Comparison of ENCODE assay signal across 12 mouse cellular contexts in genomic region chr1:59687493-59687892, GRCm38 (mm10). TPM values are rescaled to one million over a fixed set of nuclear protein-coding genes. Genes with fewer than 3 reads are reported as not detected.
DNase-seq lines count a peak whose midpoint lies in the region; ATAC-seq and TF ChIP-seq lines count a peak whose summit lies in the region.
"Had no signal": no experiment of that assay in that cellular context is flagged by ENCODE, and none has a peak within 500 bp of the region (broad histone marks: within the 10 kb centered on the region; RNA-seq: fewer than 3 reads in every experiment).

No protein-coding gene starts in this region.

- no peaks in the 10 kb centered on the region for H3K27me3 ChIP-seq in G1E (ENCODE audit: insufficient read depth, low read length)
- no peaks in the 10 kb centered on the region for H3K27me3 ChIP-seq in embryonic facial prominence, embryonic 11.5 days (ENCODE audit: control insufficient read depth, insufficient read depth, low read length)
- no peaks in the 10 kb centered on the region for H3K27me3 ChIP-seq in limb, embryonic 13.5 days

- H3K4me1 ChIP-seq in G1E (ENCODE audit: insufficient read depth, low read depth, low read length), result peaks cover 43% of the 10 kb centered on the region
- peaks cover 3% of the 10 kb centered on the region; the same call in 1 of the 2 replicates for H3K4me1 ChIP-seq in embryonic facial prominence, embryonic 11.5 days (ENCODE audit: control insufficient read depth, insufficient read depth, low read length)
- H3K4me1 ChIP-seq in limb, embryonic 13.5 days, result peaks cover 21% of the 10 kb centered on the region

- H3K9me3 ChIP-seq in G1E (replicated peaks), result no peaks in the 10 kb centered on the region
- H3K9me3 ChIP-seq in embryonic facial prominence, embryonic 11.5 days (replicated peaks; ENCODE audit: control insufficient read depth, low read length), result no peaks in the 10 kb centered on the region
- no peaks in the 10 kb centered on the region for H3K9me3 ChIP-seq in limb, embryonic 13.5 days

- H3K9ac ChIP-seq in embryonic facial prominence, embryonic 11.5 days (replicated peaks; ENCODE audit: low read length), result no peak overlapping the region
- no peak overlapping the region for H3K9ac ChIP-seq in limb, embryonic 13.5 days

- peak; percentile 15 to 52 for DNase-seq in kidney, adult 8-10 months
- DNase-seq in kidney, adult 18-20 months, result no peak
- DNase-seq in G1E (ENCODE audit: low spot score), result no peak
- DNase-seq in embryonic facial prominence, embryonic 11.5 days (ENCODE audit: low spot score), result peak; percentile 17
- no peak for DNase-seq in layer of hippocampus, adult 9-11 months
- no peak for DNase-seq in urinary bladder, adult 2 months (ENCODE audit: low spot score)
- DNase-seq in right cerebral cortex, postnatal 25 days, result no peak
- DNase-seq: adrenal gland, adult 8-10 months; cerebellum, adult 9-11 months; gastrocnemius, postnatal 36 days; midbrain, embryonic 14.5 days had no signal

- TF ChIP-seq CTCF in G1E (IDR thresholded peaks at IDR 0.05; ENCODE audit: low read depth, low read length), result no peak

- H3K36me3 ChIP-seq in G1E (replicated peaks), result peaks cover 59% of the 10 kb centered on the region
- H3K36me3 ChIP-seq in embryonic facial prominence, embryonic 11.5 days (replicated peaks; ENCODE audit: control insufficient read depth, insufficient read depth, low read depth, low read length), result no peaks in the 10 kb centered on the region
- peaks cover 22% of the 10 kb centered on the region for H3K36me3 ChIP-seq in limb, embryonic 13.5 days

- H3K4me3 ChIP-seq in G1E (ENCODE audit: low read depth, low read length), result peak overlapping the region; percentile 81
- H3K4me3 ChIP-seq in embryonic facial prominence, embryonic 11.5 days (ENCODE audit: low read depth, low read length), result no peak overlapping the region
- no peak overlapping the region for H3K4me3 ChIP-seq in limb, embryonic 13.5 days

- no peak for ATAC-seq in G1E (ENCODE audit: extremely low read depth, insufficient number of reproducible peaks, low FRiP score, poor library complexity, severe bottlenecking)
- ATAC-seq in embryonic facial prominence, embryonic 11.5 days (replicated peaks; ENCODE audit: insufficient number of reproducible peaks, low FRiP score, low TSS enrichment, low read depth), result no peak
- ATAC-seq in limb, embryonic 13.5 days (ENCODE audit: low FRiP score, low read depth), result no peak

- H3K4me2 ChIP-seq in embryonic facial prominence, embryonic 11.5 days (ENCODE audit: low read depth, low read length), result no peak overlapping the region
- peak overlapping the region; percentile 41 for H3K4me2 ChIP-seq in limb, embryonic 13.5 days (replicated peaks)

- no peak overlapping the region for H3K27ac ChIP-seq in embryonic facial prominence, embryonic 11.5 days (replicated peaks; ENCODE audit: low read depth, low read length)
- H3K27ac ChIP-seq in limb, embryonic 13.5 days, result no peak overlapping the region

- WGBS in embryonic facial prominence, embryonic 11.5 days, result 59% methylated on average over 1 of the region's 1 CpGs
- WGBS in limb, embryonic 13.5 days, result 50% methylated on average over 1 of the region's 1 CpGs

RNA-seq across cellular contexts. Expression of gene Nop58, which starts 2.7 kb away (rescaled TPM):
- total RNA-seq in G1E (2014; fragmentation: Nextera tagmentation), result 536 and 646 TPM in 2 replicates
- total RNA-seq in G1E (2017), result 1,169 and 1,289 TPM in 2 replicates
- polyA plus RNA-seq in G1E (2012), result 147 and 228 TPM in 2 replicates
- polyA plus RNA-seq in embryonic facial prominence, embryonic 11.5 days (2014; fragmentation: Nextera tagmentation; extraction: Ambion mirVana), result 300 and 347 TPM in 2 replicates
- polyA plus RNA-seq in limb, embryonic 13.5 days (2015; fragmentation: Nextera tagmentation; extraction: Ambion mirVana), result 262 and 267 TPM in 2 replicates
- polyA plus RNA-seq in urinary bladder, adult 2 months (2012; rRNA removed), result 44.6 and 51.6 TPM in 2 replicates

RNA-seq across cellular contexts. Expression of gene Sumo1, which starts 16.9 kb away (rescaled TPM):
- total RNA-seq in G1E (2014; fragmentation: Nextera tagmentation) (235 and 250 TPM in 2 replicates), G1E (2017) (329 and 350 TPM in 2 replicates)
- 424 and 589 TPM in 2 replicates for polyA plus RNA-seq in G1E (2012)
- polyA plus RNA-seq in embryonic facial prominence, embryonic 11.5 days (2014; fragmentation: Nextera tagmentation; extraction: Ambion mirVana), result 639 and 717 TPM in 2 replicates
- 473 and 474 TPM in 2 replicates for polyA plus RNA-seq in limb, embryonic 13.5 days (2015; fragmentation: Nextera tagmentation; extraction: Ambion mirVana)
- polyA plus RNA-seq in urinary bladder, adult 2 months (2012; rRNA removed), result 94.2 and 96.4 TPM in 2 replicates

Comparison
In these comparisons a context has a peak if more than half of its experiments do, and no peak if none do; other contexts are left out.
1. DNase-seq: peak in kidney, adult 8-10 months (2 of 2) and embryonic facial prominence, embryonic 11.5 days (single experiment); none in kidney, adult 18-20 months (single experiment), G1E (single experiment), layer of hippocampus, adult 9-11 months (single experiment), urinary bladder, adult 2 months (single experiment) and right cerebral cortex, postnatal 25 days (single experiment).